Mouse (Mus musculus): Measurements from ENCODE around the gene Ctbp2. TPM values are rescaled to one million over a fixed set of nuclear protein-coding genes. Genes with fewer than 3 reads are reported as not detected.

Ctbp2 gene
- total RNA-seq (2014; fragmentation: Nextera tagmentation) (84.5 and 108 TPM in 2 replicates), total RNA-seq (2017) (52.6 and 55.8 TPM in 2 replicates), polyA plus RNA-seq (2012) (132 and 133 TPM in 2 replicates)

- no peaks in the 10 kb centered on the region for H3K9me3 ChIP-seq (replicated peaks)
- H3K4me3 ChIP-seq (ENCODE audit: low read depth, low read length) = peak within 1 kb of the TSS; percentile 85
- peaks cover 1% of the 10 kb centered on the region for H3K36me3 ChIP-seq (replicated peaks)
- peaks cover 12% of the 10 kb centered on the region for H3K27me3 ChIP-seq (ENCODE audit: insufficient read depth, low read length)
- DNase-seq (ENCODE audit: low spot score) (peak; percentile 84), ATAC-seq (ENCODE audit: extremely low read depth, insufficient number of reproducible peaks, low FRiP score, poor library complexity, severe bottlenecking) (peak; percentile 77)
- TF ChIP-seq POLR2AphosphoS5 (IDR thresholded peaks at IDR 0.05; ENCODE audit: insufficient replicate concordance, low read depth, low read length) (no peak), CTCF (IDR thresholded peaks at IDR 0.05; ENCODE audit: low read depth, low read length) (no peak), GATA1 (IDR thresholded peaks at IDR 0.05; ENCODE audit: borderline replicate concordance, low read length) (no peak), GATA2 (IDR thresholded peaks at IDR 0.05; ENCODE audit: borderline replicate concordance, low read depth, low read length) (no peak), TAL1 (conservative IDR thresholded peaks at IDR 0.05; ENCODE audit: low read depth, low read length) (no peak)
- H3K4me1 ChIP-seq (ENCODE audit: insufficient read depth, low read depth, low read length) = peaks cover 28% of the 10 kb centered on the region
Observed at GRCm38 (mm10) chr7:133123999-133124700, at the start of gene Ctbp2. Ctbp2 (minus strand) TSS chr7:133124354.

DNA sequence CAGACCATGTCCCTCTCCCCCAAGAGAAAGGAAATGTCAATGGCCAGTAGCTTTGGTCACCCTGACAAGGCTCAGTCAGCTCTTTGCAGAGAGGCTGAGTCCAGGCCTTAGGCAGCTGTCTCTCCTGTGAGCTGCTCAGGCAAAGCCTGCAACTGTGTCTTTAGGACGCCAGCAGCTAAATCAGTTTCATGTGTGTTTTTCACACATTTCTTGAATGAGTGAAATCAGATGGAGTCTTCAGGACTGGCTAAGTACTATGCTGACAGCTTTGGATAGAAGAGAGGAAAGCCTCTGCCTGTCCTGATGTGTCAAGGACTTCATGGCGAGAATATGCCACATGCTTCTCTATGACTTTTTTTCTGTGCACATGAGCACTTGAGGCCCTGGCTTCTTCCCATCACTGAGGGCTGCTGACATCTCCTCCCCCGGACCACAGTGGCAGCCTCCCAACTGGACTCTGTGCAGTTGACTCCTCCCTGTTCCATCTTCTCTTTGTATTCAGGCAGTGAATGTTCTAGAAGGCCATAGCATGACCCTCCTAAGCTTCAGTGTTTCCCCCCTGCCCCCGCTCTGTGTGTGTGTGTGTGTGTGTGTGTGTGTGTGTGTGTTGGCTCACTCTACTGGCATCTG lies 47.4 kb upstream of the Ctbp2 start:
- DNase-seq (ENCODE audit: low spot score) (no peak), ATAC-seq (ENCODE audit: extremely low read depth, insufficient number of reproducible peaks, low FRiP score, poor library complexity, severe bottlenecking) (no peak)
- Histone ChIP-seq H3K9me3 (replicated peaks) (no peaks in the 10 kb centered on the region), H3K4me3 (ENCODE audit: low read depth, low read length) (no peak overlapping the region), H3K36me3 (replicated peaks) (no peaks in the 10 kb centered on the region), H3K4me1 (ENCODE audit: insufficient read depth, low read depth, low read length) (no peaks in the 10 kb centered on the region), H3K27me3 (ENCODE audit: insufficient read depth, low read length) (no peaks in the 10 kb centered on the region)
- TF ChIP-seq GATA2 (IDR thresholded peaks at IDR 0.05; ENCODE audit: borderline replicate concordance, low read depth, low read length) (no peak), CTCF (IDR thresholded peaks at IDR 0.05; ENCODE audit: low read depth, low read length) (no peak), POLR2AphosphoS5 (IDR thresholded peaks at IDR 0.05; ENCODE audit: insufficient replicate concordance, low read depth, low read length) (no peak), TAL1 (conservative IDR thresholded peaks at IDR 0.05; ENCODE audit: low read depth, low read length) (no peak), GATA1 (IDR thresholded peaks at IDR 0.05; ENCODE audit: borderline replicate concordance, low read length) (no peak)

DNA sequence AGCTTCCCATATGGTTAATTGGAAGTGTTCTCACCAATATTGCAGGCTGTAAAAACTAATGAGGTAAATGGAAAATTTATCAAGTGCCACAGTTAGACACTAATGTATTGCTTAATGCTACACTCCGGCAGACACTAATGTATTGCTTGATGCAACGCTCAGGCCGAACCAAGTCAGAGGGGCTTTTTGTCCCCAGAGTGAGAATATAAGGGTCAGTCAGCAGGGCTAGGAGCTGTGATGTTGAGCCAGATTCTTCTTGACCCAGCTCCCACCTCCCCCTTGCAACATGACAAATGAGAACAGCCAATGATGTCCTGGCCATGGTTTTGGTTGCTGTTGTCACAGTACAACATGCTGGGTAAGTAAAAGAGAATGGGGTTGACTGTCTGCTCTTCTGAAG lies 44.8 kb upstream of the Ctbp2 start:
- Histone ChIP-seq H3K9me3 (replicated peaks) (no peaks in the 10 kb centered on the region), H3K4me3 (ENCODE audit: low read depth, low read length) (no peak overlapping the region), H3K4me1 (ENCODE audit: insufficient read depth, low read depth, low read length) (no peaks in the 10 kb centered on the region), H3K36me3 (replicated peaks) (no peaks in the 10 kb centered on the region), H3K27me3 (ENCODE audit: insufficient read depth, low read length) (no peaks in the 10 kb centered on the region)
- no peak for TF ChIP-seq GATA1 (IDR thresholded peaks at IDR 0.05; ENCODE audit: borderline replicate concordance, low read length)
- TF ChIP-seq TAL1 (conservative IDR thresholded peaks at IDR 0.05; ENCODE audit: low read depth, low read length) = no peak
- TF ChIP-seq POLR2AphosphoS5 (IDR thresholded peaks at IDR 0.05; ENCODE audit: insufficient replicate concordance, low read depth, low read length) = no peak
- TF ChIP-seq CTCF (IDR thresholded peaks at IDR 0.05; ENCODE audit: low read depth, low read length) = no peak
- TF ChIP-seq GATA2 (IDR thresholded peaks at IDR 0.05; ENCODE audit: borderline replicate concordance, low read depth, low read length) = no peak
- no peak for DNase-seq (ENCODE audit: low spot score)
- ATAC-seq (ENCODE audit: extremely low read depth, insufficient number of reproducible peaks, low FRiP score, poor library complexity, severe bottlenecking) = no peak

DNA sequence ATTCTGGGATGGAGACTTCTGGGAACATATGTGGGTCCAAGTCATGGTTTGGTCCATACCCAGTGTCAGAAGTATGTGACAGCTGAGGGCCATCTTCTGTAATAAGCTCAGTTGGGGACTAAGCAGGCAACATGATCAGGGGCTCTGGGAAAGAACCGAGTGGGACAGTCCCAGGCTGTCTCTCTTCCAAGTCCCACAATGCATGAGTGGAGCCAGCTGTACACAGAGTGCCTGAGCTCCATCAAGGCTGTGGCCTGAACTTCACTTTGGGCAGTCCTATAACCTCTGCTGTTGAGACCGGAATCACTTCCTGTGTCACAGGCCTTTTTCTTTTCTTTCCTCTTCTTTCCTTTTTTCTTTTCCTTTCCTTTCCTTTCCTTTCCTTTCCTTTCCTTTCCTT lies 43.7 kb upstream of the Ctbp2 start:
- ATAC-seq (ENCODE audit: extremely low read depth, insufficient number of reproducible peaks, low FRiP score, poor library complexity, severe bottlenecking) (no peak), DNase-seq (ENCODE audit: low spot score) (no peak)
- TF ChIP-seq GATA2 (IDR thresholded peaks at IDR 0.05; ENCODE audit: borderline replicate concordance, low read depth, low read length) (no peak), POLR2AphosphoS5 (IDR thresholded peaks at IDR 0.05; ENCODE audit: insufficient replicate concordance, low read depth, low read length) (no peak), TAL1 (conservative IDR thresholded peaks at IDR 0.05; ENCODE audit: low read depth, low read length) (no peak), CTCF (IDR thresholded peaks at IDR 0.05; ENCODE audit: low read depth, low read length) (no peak), GATA1 (IDR thresholded peaks at IDR 0.05; ENCODE audit: borderline replicate concordance, low read length) (no peak)
- Histone ChIP-seq H3K27me3 (ENCODE audit: insufficient read depth, low read length) (no peaks in the 10 kb centered on the region), H3K36me3 (replicated peaks) (no peaks in the 10 kb centered on the region), H3K4me1 (ENCODE audit: insufficient read depth, low read depth, low read length) (no peaks in the 10 kb centered on the region), H3K4me3 (ENCODE audit: low read depth, low read length) (no peak overlapping the region), H3K9me3 (replicated peaks) (no peaks in the 10 kb centered on the region)

DNA sequence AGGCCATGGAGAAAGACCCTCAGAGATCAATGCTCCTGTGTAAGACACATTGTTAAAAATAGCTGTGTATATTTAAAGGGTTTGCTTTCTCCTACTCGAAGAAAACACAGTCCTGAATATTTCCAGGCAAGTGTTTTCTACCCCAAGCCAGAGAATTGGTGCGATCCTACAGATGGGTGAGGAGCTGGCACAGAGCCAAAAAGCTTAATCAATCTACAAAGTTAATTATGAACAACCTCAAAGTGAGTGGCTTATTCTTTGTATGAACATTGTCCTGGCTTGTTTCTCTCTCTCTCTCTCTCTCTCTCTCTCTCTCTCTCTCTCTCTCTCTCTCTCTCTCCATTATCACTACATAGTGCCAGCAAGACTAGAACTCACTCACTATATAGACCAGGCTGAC lies 40.6 kb upstream of the Ctbp2 start:
- peaks cover 3% of the 10 kb centered on the region; the same call in 1 of the 2 replicates for H3K27me3 ChIP-seq (ENCODE audit: insufficient read depth, low read length)
- ATAC-seq (ENCODE audit: extremely low read depth, insufficient number of reproducible peaks, low FRiP score, poor library complexity, severe bottlenecking) (no peak), DNase-seq (ENCODE audit: low spot score) (no peak)
- no peaks in the 10 kb centered on the region for H3K9me3 ChIP-seq (replicated peaks)
- H3K36me3 ChIP-seq (replicated peaks) = no peaks in the 10 kb centered on the region
- no peaks in the 10 kb centered on the region for H3K4me1 ChIP-seq (ENCODE audit: insufficient read depth, low read depth, low read length)
- TF ChIP-seq GATA1 (IDR thresholded peaks at IDR 0.05; ENCODE audit: borderline replicate concordance, low read length) (no peak), GATA2 (IDR thresholded peaks at IDR 0.05; ENCODE audit: borderline replicate concordance, low read depth, low read length) (no peak), TAL1 (conservative IDR thresholded peaks at IDR 0.05; ENCODE audit: low read depth, low read length) (no peak), CTCF (IDR thresholded peaks at IDR 0.05; ENCODE audit: low read depth, low read length) (no peak), POLR2AphosphoS5 (IDR thresholded peaks at IDR 0.05; ENCODE audit: insufficient replicate concordance, low read depth, low read length) (no peak)
- no peak overlapping the region for H3K4me3 ChIP-seq (ENCODE audit: low read depth, low read length)

DNA sequence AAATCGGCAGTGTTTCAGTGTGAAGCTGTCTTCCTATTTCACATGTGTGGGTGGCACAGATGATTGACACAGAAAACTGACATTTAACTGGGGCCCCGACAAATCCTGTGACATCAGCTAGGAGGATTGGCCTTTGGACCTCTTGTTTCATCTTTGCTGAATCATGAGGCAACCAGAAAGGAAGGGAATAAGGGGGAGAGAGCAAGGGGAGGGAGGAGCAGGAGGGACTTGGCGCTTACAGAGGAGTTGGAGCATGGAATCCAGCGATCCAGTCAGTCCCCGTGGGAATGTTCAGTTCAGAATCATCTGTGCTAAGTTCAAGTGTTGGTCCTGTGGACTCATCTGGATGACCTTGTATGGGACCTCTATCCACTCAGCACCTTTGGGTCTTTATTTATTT lies 38.9 kb upstream of the Ctbp2 start:
- no peak for TF ChIP-seq GATA2 (IDR thresholded peaks at IDR 0.05; ENCODE audit: borderline replicate concordance, low read depth, low read length)
- TF ChIP-seq POLR2AphosphoS5 (IDR thresholded peaks at IDR 0.05; ENCODE audit: insufficient replicate concordance, low read depth, low read length) = no peak
- no peak for TF ChIP-seq TAL1 (conservative IDR thresholded peaks at IDR 0.05; ENCODE audit: low read depth, low read length)
- no peak for TF ChIP-seq CTCF (IDR thresholded peaks at IDR 0.05; ENCODE audit: low read depth, low read length)
- no peak for TF ChIP-seq GATA1 (IDR thresholded peaks at IDR 0.05; ENCODE audit: borderline replicate concordance, low read length)
- ATAC-seq (ENCODE audit: extremely low read depth, insufficient number of reproducible peaks, low FRiP score, poor library complexity, severe bottlenecking) (no peak), DNase-seq (ENCODE audit: low spot score) (no peak)
- no peak overlapping the region for H3K4me3 ChIP-seq (ENCODE audit: low read depth, low read length)
- no peaks in the 10 kb centered on the region for H3K4me1 ChIP-seq (ENCODE audit: insufficient read depth, low read depth, low read length)
- no peaks in the 10 kb centered on the region for H3K36me3 ChIP-seq (replicated peaks)
- H3K27me3 ChIP-seq (ENCODE audit: insufficient read depth, low read length) = peaks cover 3% of the 10 kb centered on the region; the same call in 1 of the 2 replicates
- H3K9me3 ChIP-seq (replicated peaks) = no peaks in the 10 kb centered on the region

Measured in G1E (cell line).